Mouse (Mus musculus): ENCODE measurements around the gene Add3. TPM values are rescaled to one million over a fixed set of nuclear protein-coding genes. Genes with fewer than 3 reads are reported as not detected.

The Add3 gene
- 10 to 100 TPM; 63.4 to 65.2 TPM for total RNA-seq (2021)
- long read RNA-seq, experiment 1, full-length matches to known transcripts = 37 of 53 reads
- long read RNA-seq, experiment 1, partial matches to known transcripts = 9 of 53 reads
- long read RNA-seq, experiment 1, other reads (novel, unspliced or antisense) = 7 of 53 reads
- long read RNA-seq, experiment 2, full-length matches to known transcripts = 44 of 60 reads
- long read RNA-seq, experiment 2, partial matches to known transcripts = 6 of 60 reads
- long read RNA-seq, experiment 2, other reads (novel, unspliced or antisense) = 10 of 60 reads

- intact Hi-C loops (cut with DNase I) = loop anchor here (5.0 kb wide), 3 partner anchors 52 to 187 kb away; partner anchors contain the start of gene Xpnpep1
Measured at GRCm38 (mm10) chr19:53140044-53140803, at the start of gene Add3. Gene Add3 (plus strand): TSS chr19:53140443.

GRCm38 (mm10) chr19:53090677-53091076, 49.6 kb upstream of the Add3 start:
- intact Hi-C loops (cut with DNase I) = no loop called here
- no peak for DNase-seq

More at GRCm38 (mm10) chr19:53140044-53140803, at the start of gene Add3:
- peak; percentile 64 for DNase-seq

- intact Hi-C loops (cut with DNase I) = no loop called here
- no peak for DNase-seq
Measured at GRCm38 (mm10) chr19:53092251-53092650, 48.0 kb upstream of the Add3 start.

GRCm38 (mm10) chr19:53093294-53093693, 46.9 kb upstream of the Add3 start:
- intact Hi-C loops (cut with DNase I) = no loop called here
- no peak for DNase-seq

- no peak for DNase-seq
- intact Hi-C loops (cut with DNase I) = no loop called here
Measured at GRCm38 (mm10) chr19:53094684-53095083, 45.6 kb upstream of the Add3 start.

GRCm38 (mm10) chr19:53101374-53102300, 38.6 kb upstream of the Add3 start:
- intact Hi-C loops (cut with DNase I) = no loop called here
- no peak for DNase-seq

- intact Hi-C loops (cut with DNase I) = loop anchor here (5.0 kb wide), 1 partner anchor 53 kb away; no protein-coding TSS in a partner anchor
- peak; percentile 58 to 71 for DNase-seq
Measured at GRCm38 (mm10) chr19:53105374-53106090, 34.7 kb upstream of the Add3 start.

GRCm38 (mm10) chr19:53106952-53107351, 33.3 kb upstream of the Add3 start:
- DNase-seq = no peak
- intact Hi-C loops (cut with DNase I) = loop anchor here (5.0 kb wide), 1 partner anchor 55 kb away; no protein-coding TSS in a partner anchor

- no peak for DNase-seq
- intact Hi-C loops (cut with DNase I) = loop anchor here (5.0 kb wide), 1 partner anchor 55 kb away; no protein-coding TSS in a partner anchor
Measured at GRCm38 (mm10) chr19:53107361-53108247, 32.6 kb upstream of the Add3 start.

GRCm38 (mm10) chr19:53111996-53112590, 28.1 kb upstream of the Add3 start:
- intact Hi-C loops (cut with DNase I) = no loop called here
- no peak for DNase-seq

GRCm38 (mm10) chr19:53119255-53119795, 20.9 kb upstream of the Add3 start:
- intact Hi-C loops (cut with DNase I) = no loop called here

GRCm38 (mm10) chr19:53120483-53120882, 19.8 kb upstream of the Add3 start:
- no peak for DNase-seq
- intact Hi-C loops (cut with DNase I) = no loop called here

More at GRCm38 (mm10) chr19:53119255-53119795, 20.9 kb upstream of the Add3 start:
- no peak for DNase-seq

- no peak for DNase-seq
- intact Hi-C loops (cut with DNase I) = no loop called here
Measured at GRCm38 (mm10) chr19:53122641-53123241, 17.5 kb upstream of the Add3 start.

GRCm38 (mm10) chr19:53123301-53123700, 16.9 kb upstream of the Add3 start:
- intact Hi-C loops (cut with DNase I) = no loop called here
- DNase-seq = no peak

- intact Hi-C loops (cut with DNase I) = loop anchor here (5.0 kb wide), 1 partner anchor 48 kb away; no protein-coding TSS in a partner anchor
- no peak for DNase-seq
Measured at GRCm38 (mm10) chr19:53125679-53126078, 14.6 kb upstream of the Add3 start.

GRCm38 (mm10) chr19:53126546-53126945, 13.7 kb upstream of the Add3 start:
- no peak for DNase-seq
- intact Hi-C loops (cut with DNase I) = loop anchor here (5.0 kb wide), 1 partner anchor 49 kb away; no protein-coding TSS in a partner anchor
